Mouse (Mus musculus) midbrain, embryonic 14.5 days (tissue): ENCODE results near the gene Smg7. TPM values are rescaled to one million over a fixed set of nuclear protein-coding genes. Genes with fewer than 3 reads are reported as not detected.

Source experiments
- ATAC-seq: fragments of 200-750 bp; cut with Nextera tagmentation; 2 replicates; pipeline ENCODE4 v1.8.0; 2017; ENCODE audit warnings: moderate number of reproducible peaks, moderate library complexity; ENCODE audit not compliant: low FRiP score, low TSS enrichment
- DNase-seq: peaks from one replicate; pipeline ENCODE4 v3.0.0-alpha.2; 2015
- H3K27ac ChIP-seq: fragments of 300-500 bp; sonication (generic); replicated peaks from 2 replicates; pipeline ENCODE4 v1.5.1; 2014; ENCODE audit warnings: mild to moderate bottlenecking, low read depth, low read length, moderate library complexity
- H3K27me3 ChIP-seq: fragments of 300-500 bp; sonication (generic); 2 replicates; pipeline ENCODE4 v1.6.1; 2014; ENCODE audit warnings: low read length, control low read depth, mixed read lengths; ENCODE audit not compliant: control insufficient read depth, insufficient read depth
- H3K36me3 ChIP-seq: fragments of 300-500 bp; sonication (generic); 2 replicates; pipeline ENCODE4 v1.6.1; 2014; ENCODE audit warnings: low read length, control low read depth; ENCODE audit not compliant: control insufficient read depth, insufficient read depth
- H3K4me1 ChIP-seq: fragments of 300-500 bp; sonication (generic); 2 replicates; pipeline ENCODE4 v1.6.1; 2014; ENCODE audit warnings: mild to moderate bottlenecking, antibody characterized with exemption, low read length, control low read depth; ENCODE audit not compliant: control insufficient read depth, insufficient read depth
- H3K4me2 ChIP-seq: fragments of 300-500 bp; sonication (generic); 2 replicates; pipeline ENCODE4 v1.6.1; 2014; ENCODE audit warnings: mild to moderate bottlenecking, low read length, moderate library complexity
- H3K4me3 ChIP-seq: fragments of 300-500 bp; sonication (generic); replicated peaks from 2 replicates; pipeline ENCODE4 v1.5.1; 2014; ENCODE audit warnings: low read depth, low read length
- H3K9ac ChIP-seq: fragments of 300-500 bp; sonication (generic); replicated peaks from 2 replicates; pipeline ENCODE4 v1.6.1; 2014; ENCODE audit warnings: mild to moderate bottlenecking, low read length, moderate library complexity
- H3K9me3 ChIP-seq: fragments of 300-500 bp; sonication (generic); 2 replicates; pipeline ENCODE4 v1.6.1; 2016; ENCODE audit warnings: low read length, control low read depth, mixed read lengths; ENCODE audit not compliant: control insufficient read depth
- WGBS: fragments of 180-500 bp; shearing (Covaris S2); extraction: QIAGEN DNeasy Blood & Tissue Kit; methylation state at CpG from one replicate; pipeline ENCODE4 v1.1.7; 2014; 5-methylcytosine and 5-hydroxymethylcytosine counted together
- polyA plus RNA-seq: library from polyadenylated mRNA; unstranded; fragments of >200 nt; fragmentation: Nextera tagmentation; extraction: Ambion mirVana; gene quantifications from 2 replicates; pipeline ENCODE4 v1.2.1, GENCODE M21; 2014

Smg7 gene
- polyA plus RNA-seq, 1 experiment from 2014 or later: 47.3 TPM

DNA sequence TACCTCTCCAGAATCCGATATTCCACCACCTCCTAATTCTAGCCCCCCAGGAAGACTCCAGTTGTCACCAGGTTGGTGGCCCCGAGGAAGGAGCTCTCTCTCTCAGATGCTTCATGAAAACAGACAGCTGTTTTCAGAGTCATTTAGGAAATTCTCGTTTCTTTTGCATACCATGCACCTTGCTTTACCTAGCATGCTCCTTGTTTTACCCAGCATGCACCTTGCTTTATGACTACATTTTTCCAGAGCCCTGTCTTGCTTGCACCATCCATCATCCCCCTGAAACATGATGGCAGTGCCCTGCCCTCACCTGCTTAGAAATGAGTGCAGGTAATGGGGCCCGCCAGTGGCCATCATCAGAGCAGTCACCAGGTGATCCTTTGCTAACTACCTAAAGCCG lies 70.8 kb downstream of the Smg7 start:
- H3K27ac ChIP-seq: no peak overlapping the region
- H3K9me3 ChIP-seq: no peaks in the 10 kb centered on the region
- H3K9ac ChIP-seq: no peak overlapping the region
- H3K27me3 ChIP-seq: no peaks in the 10 kb centered on the region
- no peak overlapping the region for H3K4me2 ChIP-seq
- no peak for ATAC-seq
- no peak for DNase-seq
- no peaks in the 10 kb centered on the region; the same call in 1 of the 2 replicates for H3K4me1 ChIP-seq
- H3K36me3 ChIP-seq: peaks cover 15% of the 10 kb centered on the region
- WGBS: 89% methylated on average over 5 of the region's 5 CpGs
- no peak overlapping the region for H3K4me3 ChIP-seq

DNA sequence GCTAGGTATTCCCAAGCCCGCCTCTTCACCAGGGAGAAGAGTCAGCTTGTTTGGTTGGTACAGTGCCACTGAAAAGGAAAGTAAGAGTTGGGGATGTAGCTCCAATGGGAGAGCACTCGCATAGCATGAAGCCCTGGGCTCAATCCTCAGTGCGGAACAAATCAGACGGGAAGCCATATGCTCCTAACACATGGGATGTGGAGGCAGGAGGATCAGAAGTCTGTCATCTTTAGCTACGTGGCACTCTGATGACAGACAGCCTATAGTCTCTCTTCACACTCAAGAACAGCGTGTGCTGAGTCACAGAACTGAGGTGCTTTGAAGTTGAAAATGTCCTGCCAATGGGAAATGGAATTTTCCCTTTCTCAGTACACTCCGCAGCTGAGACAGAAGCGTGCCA lies 71.4 kb downstream of the Smg7 start:
- Histone ChIP-seq H3K27me3 (no peaks in the 10 kb centered on the region), H3K4me2 (no peak overlapping the region)
- no peak for DNase-seq

DNA sequence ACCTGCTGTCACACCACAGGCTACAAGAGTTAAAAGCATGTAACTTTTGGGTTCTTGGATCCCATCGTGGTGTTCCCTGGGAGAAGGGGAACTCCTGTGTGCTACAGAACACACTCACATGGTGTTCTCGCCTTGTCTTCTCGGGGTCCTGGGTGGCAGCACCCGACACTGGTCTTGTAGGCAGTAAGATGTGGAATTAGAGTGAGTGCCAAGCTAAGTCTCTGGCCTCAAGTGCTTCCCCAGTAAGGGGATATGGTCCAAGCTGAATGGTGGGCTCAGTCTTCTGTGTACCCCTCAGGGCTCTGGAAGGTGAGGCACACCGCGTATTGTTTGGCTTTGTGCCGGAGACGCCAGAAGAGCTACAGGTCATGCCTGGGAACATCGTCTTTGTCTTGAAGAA lies 72.4 kb downstream of the Smg7 start:
- 93% methylated on average over 9 of the region's 9 CpGs for WGBS
- ATAC-seq: no peak
- Histone ChIP-seq H3K27me3 (no peaks in the 10 kb centered on the region), H3K36me3 (peaks cover 5% of the 10 kb centered on the region; the same call in 1 of the 2 replicates), H3K4me3 (no peak overlapping the region), H3K4me1 (no peaks in the 10 kb centered on the region; the same call in 1 of the 2 replicates), H3K4me2 (no peak overlapping the region), H3K9me3 (no peaks in the 10 kb centered on the region), H3K27ac (no peak overlapping the region), H3K9ac (no peak overlapping the region)
- no peak for DNase-seq

More for the DNA sequence above, 71.4 kb downstream of the Smg7 start:
- no peak for ATAC-seq
- Histone ChIP-seq H3K4me1 (no peaks in the 10 kb centered on the region; the same call in 1 of the 2 replicates), H3K27ac (no peak overlapping the region), H3K4me3 (no peak overlapping the region), H3K36me3 (peaks cover 9% of the 10 kb centered on the region), H3K9me3 (no peaks in the 10 kb centered on the region), H3K9ac (no peak overlapping the region)
- WGBS: 83% methylated on average over 8 of the region's 8 CpGs

DNA sequence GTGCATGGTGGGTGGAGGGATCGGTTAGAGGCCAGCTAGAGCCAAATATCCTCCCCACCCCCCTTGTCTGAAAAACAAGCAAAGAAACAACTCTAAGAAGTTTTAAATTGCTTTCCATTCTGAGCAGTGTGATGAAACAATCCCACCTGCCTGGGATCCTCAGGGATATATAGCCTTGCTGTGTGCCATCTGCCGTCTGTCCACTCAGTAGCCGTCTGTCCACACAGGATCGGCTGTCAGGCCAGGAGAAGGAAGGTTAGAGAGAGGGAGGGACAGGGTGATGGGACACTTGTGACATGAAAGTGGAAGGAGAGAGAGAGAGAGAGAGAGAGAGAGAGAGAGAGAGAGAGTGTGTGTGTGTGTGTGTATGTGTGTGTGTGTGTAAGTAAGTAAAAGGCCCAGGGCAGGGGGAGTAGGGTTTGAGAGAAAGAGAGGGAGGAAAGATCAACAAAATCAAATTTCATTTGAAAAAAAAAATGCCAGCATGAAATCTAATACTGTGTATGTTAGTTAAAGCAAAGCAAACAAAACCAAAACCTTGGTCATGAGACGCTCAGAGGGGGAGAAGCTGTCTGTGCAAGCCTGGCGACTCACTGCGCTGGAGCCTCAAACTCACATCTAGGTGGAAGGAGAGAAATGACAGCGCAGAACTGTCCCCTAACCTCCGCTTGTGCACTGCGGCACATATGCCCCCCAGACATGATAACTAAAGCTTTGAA lies 73.7 kb downstream of the Smg7 start:
- Histone ChIP-seq H3K27ac (no peak overlapping the region), H3K4me2 (no peak overlapping the region), H3K4me1 (no peaks in the 10 kb centered on the region; the same call in 1 of the 2 replicates), H3K9ac (no peak overlapping the region), H3K27me3 (no peaks in the 10 kb centered on the region), H3K36me3 (no peaks in the 10 kb centered on the region), H3K9me3 (no peaks in the 10 kb centered on the region), H3K4me3 (no peak overlapping the region)
- ATAC-seq (no peak), DNase-seq (no peak)
- WGBS: 86% methylated on average over 10 of the region's 10 CpGs

DNA sequence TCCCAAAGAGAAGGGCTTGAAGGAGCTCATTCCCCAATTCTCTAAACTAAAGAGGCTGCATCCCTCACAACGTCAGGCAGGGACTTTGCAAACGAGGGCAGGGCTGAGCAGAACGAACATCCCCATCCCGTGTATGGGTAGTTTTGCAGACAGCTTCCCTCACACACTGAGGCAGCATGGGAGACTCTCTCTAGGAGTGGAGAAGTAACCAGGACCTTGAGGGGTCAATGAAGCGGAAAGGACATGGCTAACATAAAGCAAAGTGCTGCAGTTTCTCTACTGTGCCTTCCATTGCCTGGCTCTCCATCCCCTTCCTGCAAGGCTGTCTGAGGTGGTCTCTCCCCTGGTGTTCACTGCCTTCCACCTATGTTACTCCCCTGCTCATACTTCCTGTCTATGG lies 74.3 kb downstream of the Smg7 start:
- no peaks in the 10 kb centered on the region for H3K27me3 ChIP-seq
- H3K27ac ChIP-seq: no peak overlapping the region
- DNase-seq: no peak
- no peak for ATAC-seq
- no peaks in the 10 kb centered on the region; the same call in 1 of the 2 replicates for H3K4me1 ChIP-seq
- H3K9ac ChIP-seq: no peak overlapping the region
- no peaks in the 10 kb centered on the region for H3K36me3 ChIP-seq
- H3K4me3 ChIP-seq: no peak overlapping the region
- H3K4me2 ChIP-seq: no peak overlapping the region
- WGBS: 83% methylated on average over 5 of the region's 5 CpGs
- H3K9me3 ChIP-seq: no peaks in the 10 kb centered on the region

DNA sequence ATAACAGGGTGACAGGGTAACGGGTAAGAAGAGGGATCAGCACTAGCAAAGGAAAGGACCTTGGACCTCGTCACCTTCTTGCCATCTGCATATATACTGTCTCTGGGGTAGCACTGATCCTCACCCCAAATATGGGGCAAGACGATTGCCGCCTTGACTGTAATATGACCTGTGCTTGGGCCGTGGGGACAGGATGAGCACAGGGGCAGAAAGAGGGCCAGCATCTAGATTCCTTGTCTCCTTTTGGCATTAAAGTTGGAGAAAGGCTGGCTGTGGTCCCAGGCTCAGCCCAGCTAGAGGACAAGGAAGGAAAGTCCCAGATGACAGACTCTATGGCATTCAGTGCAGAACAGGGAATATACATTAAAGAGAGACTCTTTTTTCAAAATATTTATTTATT lies 76.0 kb downstream of the Smg7 start:
- Histone ChIP-seq H3K4me3 (no peak overlapping the region), H3K4me2 (no peak overlapping the region), H3K4me1 (no peaks in the 10 kb centered on the region; the same call in 1 of the 2 replicates), H3K36me3 (no peaks in the 10 kb centered on the region), H3K27me3 (no peaks in the 10 kb centered on the region), H3K27ac (no peak overlapping the region), H3K9ac (no peak overlapping the region), H3K9me3 (peaks cover 5% of the 10 kb centered on the region; the same call in 1 of the 2 replicates)
- 86% methylated on average over 5 of the region's 5 CpGs for WGBS
- no peak for ATAC-seq
- DNase-seq: no peak

DNA sequence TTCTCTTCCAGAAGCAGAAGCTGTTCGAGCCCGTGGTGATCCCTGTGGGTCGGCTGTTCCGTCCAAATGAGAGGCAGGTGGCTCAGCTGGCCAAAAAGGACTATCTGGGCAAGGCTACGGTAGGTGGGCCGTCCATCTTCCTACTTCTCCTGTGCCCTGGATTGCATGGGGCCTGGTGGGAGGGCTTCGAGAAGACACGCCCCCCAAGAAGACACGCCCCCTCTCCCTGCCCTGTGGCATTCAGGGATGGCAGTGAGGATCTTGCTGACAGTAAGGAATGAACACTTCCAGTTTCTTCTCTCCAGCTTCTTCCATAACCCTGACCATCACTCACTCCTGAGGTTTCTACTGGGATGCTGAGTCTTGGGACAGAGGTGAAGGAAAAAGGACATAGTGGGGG lies 78.2 kb downstream of the Smg7 start:
- WGBS: 78% methylated on average over 9 of the region's 9 CpGs

DNA sequence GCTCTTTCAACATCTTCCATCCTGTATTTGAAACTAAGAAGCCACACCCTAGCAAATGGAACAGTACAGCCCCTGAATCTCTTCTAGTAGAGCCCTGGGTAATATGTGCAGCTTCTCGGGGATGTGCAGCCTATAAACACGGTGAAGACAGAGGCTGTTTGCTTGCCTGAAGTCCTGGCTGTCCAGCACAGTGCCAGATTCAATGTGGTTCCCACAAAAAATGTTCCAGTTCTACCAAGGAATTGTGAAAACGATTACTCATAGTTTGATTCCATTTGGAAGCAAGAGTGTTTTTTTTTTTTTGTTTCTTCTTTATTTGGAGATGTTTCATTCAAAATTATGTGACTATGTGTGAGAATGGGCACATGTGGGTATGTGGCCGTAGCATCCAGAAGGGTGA lies 80.7 kb downstream of the Smg7 start:
- Histone ChIP-seq H3K9ac (no peak overlapping the region), H3K27me3 (no peaks in the 10 kb centered on the region), H3K9me3 (peaks cover 5% of the 10 kb centered on the region; the same call in 1 of the 2 replicates), H3K4me3 (no peak overlapping the region), H3K27ac (no peak overlapping the region), H3K4me1 (peaks cover 15% of the 10 kb centered on the region), H3K4me2 (no peak overlapping the region), H3K36me3 (no peaks in the 10 kb centered on the region)
- no peak for DNase-seq
- 94% methylated on average over 4 of the region's 4 CpGs for WGBS
- ATAC-seq: no peak

More for the DNA sequence above, 78.2 kb downstream of the Smg7 start:
- DNase-seq: no peak
- no peak for ATAC-seq
- H3K9ac ChIP-seq: no peak overlapping the region
- H3K36me3 ChIP-seq: no peaks in the 10 kb centered on the region
- no peaks in the 10 kb centered on the region for H3K4me1 ChIP-seq
- no peak overlapping the region for H3K27ac ChIP-seq
- peaks cover 5% of the 10 kb centered on the region; the same call in 1 of the 2 replicates for H3K9me3 ChIP-seq
- H3K4me2 ChIP-seq: no peak overlapping the region
- no peaks in the 10 kb centered on the region for H3K27me3 ChIP-seq
- H3K4me3 ChIP-seq: no peak overlapping the region
